Mouse (Mus musculus) heart, postnatal 0 days (tissue): Measurements from ENCODE around the gene Hpd.

ENCODE experiments used
- CTCF ChIP-seq: IDR thresholded peaks from 2 replicates; pipeline ENCODE4 v1.5.1; 2016; ENCODE audit warnings: antibody characterized with exemption, control low read depth, low read depth
- EP300 ChIP-seq: IDR thresholded peaks from 2 replicates; pipeline ENCODE4 v1.6.1; 2016; ENCODE audit warnings: antibody characterized with exemption, low read depth

DNA sequence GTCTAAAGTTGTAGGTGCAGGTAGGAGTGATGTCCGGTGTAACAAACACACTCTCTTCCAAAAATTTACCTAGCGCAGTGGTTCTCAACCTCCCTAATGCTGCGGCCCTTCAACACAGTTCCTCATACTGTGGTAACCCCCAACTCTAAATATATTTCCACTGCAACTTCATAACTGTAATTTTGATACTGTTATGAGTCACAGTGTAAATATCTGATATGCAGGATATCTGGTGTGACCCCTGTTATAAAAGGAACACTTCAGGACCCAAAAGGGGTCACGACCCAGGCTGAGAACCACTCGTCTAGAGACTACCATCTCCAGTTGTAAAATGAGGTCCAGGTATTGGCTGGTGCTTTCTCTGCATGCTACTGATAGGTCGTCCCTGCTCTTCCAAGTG, 57.4 kb downstream of the Hpd start:
- TF ChIP-seq CTCF (no peak), EP300 (no peak)
